20 mouse cellular contexts compared by ENCODE assay signal in the genomic region with DNA sequence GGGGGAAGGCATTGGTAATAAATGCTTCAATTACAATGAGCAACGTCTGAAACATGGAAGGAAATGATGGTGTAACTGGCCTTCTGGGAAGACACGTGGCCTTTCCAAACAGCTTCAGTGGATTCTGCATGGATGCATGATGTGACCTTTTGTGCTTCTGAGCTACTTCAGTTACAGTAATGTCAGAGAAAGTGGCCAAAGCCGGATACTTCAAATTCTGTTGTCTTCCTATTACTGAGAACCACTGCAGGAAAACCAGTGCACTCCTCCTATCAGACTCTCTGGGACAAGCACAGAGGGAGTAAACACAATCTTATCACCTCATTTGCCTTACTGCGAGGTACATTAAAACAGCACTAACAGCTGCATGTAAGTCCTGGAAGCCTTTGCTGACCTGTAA.
DNase-seq lines count a peak whose midpoint lies in the region; ATAC-seq and TF ChIP-seq lines count a peak whose summit lies in the region.
"Had no signal": no experiment of that assay in that cellular context is flagged by ENCODE, and none has a peak within 500 bp of the region (broad histone marks: within the 10 kb centered on the region; RNA-seq: fewer than 3 reads in every experiment).

No protein-coding gene starts in this region.

- no peak for ATAC-seq in kidney, embryonic 14.5 days (ENCODE audit: low FRiP score, low TSS enrichment)
- ATAC-seq in lung, postnatal 0 days = no peak
- ATAC-seq: CD4-positive, CD25-positive, alpha-beta regulatory T cell, adult 4 months; forebrain, embryonic 13.5 days; forebrain, embryonic 15.5 days had no signal

- WGBS in kidney, adult 2 months = 41% methylated on average over 4 of the region's 4 CpGs
- 37% methylated on average over 4 of the region's 4 CpGs for WGBS in kidney, embryonic 14.5 days
- 37% methylated on average over 4 of the region's 4 CpGs for WGBS in lung, postnatal 0 days

- no peak for TF ChIP-seq POLR2A in kidney, adult 2 months (IDR thresholded peaks at IDR 0.05; ENCODE audit: low read depth, low read length)

- H3K9ac ChIP-seq in kidney, embryonic 14.5 days (ENCODE audit: low read depth, low read length) = no peak overlapping the region
- no peak overlapping the region for H3K9ac ChIP-seq in lung, postnatal 0 days (replicated peaks; ENCODE audit: low read depth)
- H3K9ac ChIP-seq: embryonic facial prominence, embryonic 12.5 days; forebrain, embryonic 13.5 days; forebrain, embryonic 15.5 days had no signal

- DNase-seq in kidney, adult 2 months = peak; percentile 8
- no peak for DNase-seq in kidney, postnatal 25 days
- peak; percentile 19 for DNase-seq in kidney, postnatal 14 days
- DNase-seq in lung, postnatal 0 days (ENCODE audit: low spot score) = peak; percentile 25
- no peak for DNase-seq in lung, adult 18-20 months
- no peak for DNase-seq in gastrocnemius, postnatal 10 days
- DNase-seq: adrenal gland, adult 8-10 months; adrenal gland, postnatal 14 days; B cell, adult 2 months; cerebellum, adult 11-12 months; cerebellum, adult 2 months; cerebellum, adult 9-10 months had no signal

- H3K4me2 ChIP-seq in kidney, embryonic 14.5 days (replicated peaks; ENCODE audit: low read depth, low read length) = no peak overlapping the region
- H3K4me2 ChIP-seq in lung, postnatal 0 days (replicated peaks; ENCODE audit: low read depth, low read length) = no peak overlapping the region
- H3K4me2 ChIP-seq: embryonic facial prominence, embryonic 12.5 days; forebrain, embryonic 13.5 days; forebrain, embryonic 15.5 days had no signal

- no peaks in the 10 kb centered on the region for H3K36me3 ChIP-seq in kidney, adult 2 months (ENCODE audit: control insufficient read depth, insufficient read depth, low read length)
- no peaks in the 10 kb centered on the region for H3K36me3 ChIP-seq in kidney, embryonic 14.5 days (ENCODE audit: control insufficient read depth, insufficient read depth, low read length)
- no peaks in the 10 kb centered on the region for H3K36me3 ChIP-seq in lung, postnatal 0 days (ENCODE audit: insufficient read depth, low read length)
- H3K36me3 ChIP-seq: embryonic facial prominence, embryonic 10.5 days; embryonic facial prominence, embryonic 12.5 days; forebrain, embryonic 15.5 days; G1E had no signal

- no peaks in the 10 kb centered on the region for H3K4me1 ChIP-seq in kidney, adult 2 months (ENCODE audit: control insufficient read depth, insufficient read depth, low read length)
- H3K4me1 ChIP-seq in kidney, embryonic 14.5 days (ENCODE audit: control insufficient read depth, insufficient read depth, low read length) = no peaks in the 10 kb centered on the region
- H3K4me1 ChIP-seq in lung, postnatal 0 days (ENCODE audit: insufficient read depth, low read depth, low read length) = no peaks in the 10 kb centered on the region
- H3K4me1 ChIP-seq: embryonic facial prominence, embryonic 10.5 days; embryonic facial prominence, embryonic 12.5 days; forebrain, embryonic 13.5 days; forebrain, embryonic 15.5 days had no signal

- H3K27ac ChIP-seq in kidney, adult 2 months (ENCODE audit: insufficient read depth, low read depth, low read length) = no peak overlapping the region
- no peak overlapping the region for H3K27ac ChIP-seq in kidney, embryonic 14.5 days (ENCODE audit: low read depth, low read length)
- H3K27ac ChIP-seq in lung, postnatal 0 days (ENCODE audit: low read length) = no peak overlapping the region
- H3K27ac ChIP-seq: embryonic facial prominence, embryonic 10.5 days; embryonic facial prominence, embryonic 12.5 days; forebrain, embryonic 13.5 days; forebrain, embryonic 15.5 days had no signal

- H3K4me3 ChIP-seq in kidney, adult 2 months (ENCODE audit: insufficient read depth, low read depth, low read length) = no peak overlapping the region
- H3K4me3 ChIP-seq in kidney, embryonic 14.5 days (ENCODE audit: low read length) = no peak overlapping the region
- H3K4me3 ChIP-seq in lung, postnatal 0 days (ENCODE audit: low read depth, low read length) = no peak overlapping the region
- H3K4me3 ChIP-seq: embryonic facial prominence, embryonic 10.5 days; embryonic facial prominence, embryonic 12.5 days; forebrain, embryonic 13.5 days; forebrain, embryonic 15.5 days had no signal

- TF ChIP-seq CTCF in kidney, adult 2 months (conservative IDR thresholded peaks at IDR 0.05; ENCODE audit: insufficient read depth, insufficient read length, low read depth, low read length) = no peak
- TF ChIP-seq CTCF in lung, postnatal 0 days (IDR thresholded peaks at IDR 0.05) = no peak

- no peak for TF ChIP-seq EP300 in lung, postnatal 0 days (IDR thresholded peaks at IDR 0.05)

- no peaks in the 10 kb centered on the region for H3K9me3 ChIP-seq in kidney, embryonic 14.5 days (ENCODE audit: control insufficient read depth, low read length)
- no peaks in the 10 kb centered on the region for H3K9me3 ChIP-seq in lung, postnatal 0 days (ENCODE audit: low read length)
- H3K9me3 ChIP-seq: embryonic facial prominence, embryonic 10.5 days; embryonic facial prominence, embryonic 12.5 days; forebrain, embryonic 13.5 days; forebrain, embryonic 15.5 days; G1E had no signal

- no peaks in the 10 kb centered on the region for H3K27me3 ChIP-seq in kidney, adult 2 months (replicated peaks; ENCODE audit: control insufficient read depth, insufficient read depth, low read length)
- H3K27me3 ChIP-seq in kidney, embryonic 14.5 days (ENCODE audit: control insufficient read depth, insufficient read depth, low read length) = no peaks in the 10 kb centered on the region
- no peaks in the 10 kb centered on the region for H3K27me3 ChIP-seq in lung, postnatal 0 days (replicated peaks; ENCODE audit: insufficient read depth, low read length)
- H3K27me3 ChIP-seq: CH12.LX; embryonic facial prominence, embryonic 12.5 days; forebrain, embryonic 13.5 days; forebrain, embryonic 15.5 days had no signal

Comparison
In these comparisons a context has a peak if more than half of its experiments do, and no peak if none do; other contexts are left out.
1. DNase-seq: peak in kidney, adult 2 months (single experiment), kidney, postnatal 14 days (single experiment) and lung, postnatal 0 days (single experiment); none in kidney, postnatal 25 days (0 of 2), lung, adult 18-20 months (0 of 2) and gastrocnemius, postnatal 10 days (single experiment).